Mouse (Mus musculus) liver, adult 2 months (tissue): ENCODE data around the gene Arr3. TPM values are rescaled to one million over a fixed set of nuclear protein-coding genes. Genes with fewer than 3 reads are reported as not detected.
A peak's percentile ranks its signal among the peaks of the same experiment; 100 is the strongest.

ENCODE experiments used
- DNase-seq: peaks from one replicate; pipeline ENCODE4 v3.0.0-alpha.2; 2011; ENCODE audit warnings: low read depth, low spot score; ENCODE audit errors: extremely low read depth
- H3K27ac ChIP-seq: fragments of 200-500 bp; replicated peaks from 2 replicates; pipeline ENCODE4 v1.5.1; 2012; ENCODE audit warnings: low read depth, mild to moderate bottlenecking, control low read depth, inconsistent platforms, low read length; ENCODE audit not compliant: insufficient read depth
- H3K27me3 ChIP-seq: fragments of 200-500 bp; 2 replicates; pipeline ENCODE4 v1.6.1; 2012; ENCODE audit warnings: mild to moderate bottlenecking, moderate library complexity, low read length, inconsistent platforms; ENCODE audit not compliant: control insufficient read depth, insufficient read depth
- H3K36me3 ChIP-seq: fragments of 200-500 bp; 2 replicates; pipeline ENCODE4 v1.6.1; 2012; ENCODE audit warnings: low read length, inconsistent platforms; ENCODE audit not compliant: control insufficient read depth, insufficient read depth
- H3K4me1 ChIP-seq: fragments of 200-500 bp; 2 replicates; pipeline ENCODE4 v1.6.1; 2011; ENCODE audit warnings: low read length; ENCODE audit not compliant: control insufficient read depth, insufficient read depth
- H3K4me3 ChIP-seq: fragments of 200-500 bp; 2 replicates; pipeline ENCODE4 v1.5.1; 2011; ENCODE audit warnings: low read depth, mild to moderate bottlenecking, control low read depth, low read length, moderate library complexity; ENCODE audit not compliant: insufficient read depth
- H3K79me2 ChIP-seq: fragments of 200-500 bp; 2 replicates; pipeline ENCODE4 v1.6.1; 2012; ENCODE audit warnings: inconsistent platforms, mild to moderate bottlenecking, low read length, moderate library complexity; ENCODE audit not compliant: control insufficient read depth, insufficient read depth
- H3K9ac ChIP-seq: fragments of 200-500 bp; 2 replicates; pipeline ENCODE4 v1.6.1; 2012; ENCODE audit warnings: low read depth, mild to moderate bottlenecking, control low read depth, inconsistent platforms, low read length
- CTCF ChIP-seq: fragments of 200-500 bp; IDR thresholded peaks from 2 replicates; pipeline ENCODE4 v1.5.1; 2011; ENCODE audit warnings: low read depth, low read length, control low read depth
- POLR2A ChIP-seq: fragments of 200-500 bp; IDR thresholded peaks from 2 replicates; pipeline ENCODE4 v1.6.1; 2011; ENCODE audit warnings: low read length, control low read depth; ENCODE audit not compliant: insufficient read depth; ENCODE audit errors: extremely low read depth
- WGBS: fragments of 180-500 bp; shearing (Covaris S2); methylation state at CpG from one replicate; pipeline ENCODE4 v1.1.7; 2018; 5-methylcytosine and 5-hydroxymethylcytosine counted together
- polyA plus RNA-seq: library from polyadenylated mRNA; depleted of rRNA; stranded (reverse); fragments of >200 nt; gene quantifications from 2 replicates; pipeline ENCODE4 v1.2.3, GENCODE M21; 2012; rRNA removed
- total RNA-seq: library from RNA; depleted of rRNA; stranded (reverse); fragments of >200 nt; gene quantifications from 2 replicates; pipeline ENCODE4 v1.2.3, GENCODE M21; 2014; rRNA removed

Gene Arr3
- total and polyA plus RNA-seq, 2 experiments, result not detected

DNA sequence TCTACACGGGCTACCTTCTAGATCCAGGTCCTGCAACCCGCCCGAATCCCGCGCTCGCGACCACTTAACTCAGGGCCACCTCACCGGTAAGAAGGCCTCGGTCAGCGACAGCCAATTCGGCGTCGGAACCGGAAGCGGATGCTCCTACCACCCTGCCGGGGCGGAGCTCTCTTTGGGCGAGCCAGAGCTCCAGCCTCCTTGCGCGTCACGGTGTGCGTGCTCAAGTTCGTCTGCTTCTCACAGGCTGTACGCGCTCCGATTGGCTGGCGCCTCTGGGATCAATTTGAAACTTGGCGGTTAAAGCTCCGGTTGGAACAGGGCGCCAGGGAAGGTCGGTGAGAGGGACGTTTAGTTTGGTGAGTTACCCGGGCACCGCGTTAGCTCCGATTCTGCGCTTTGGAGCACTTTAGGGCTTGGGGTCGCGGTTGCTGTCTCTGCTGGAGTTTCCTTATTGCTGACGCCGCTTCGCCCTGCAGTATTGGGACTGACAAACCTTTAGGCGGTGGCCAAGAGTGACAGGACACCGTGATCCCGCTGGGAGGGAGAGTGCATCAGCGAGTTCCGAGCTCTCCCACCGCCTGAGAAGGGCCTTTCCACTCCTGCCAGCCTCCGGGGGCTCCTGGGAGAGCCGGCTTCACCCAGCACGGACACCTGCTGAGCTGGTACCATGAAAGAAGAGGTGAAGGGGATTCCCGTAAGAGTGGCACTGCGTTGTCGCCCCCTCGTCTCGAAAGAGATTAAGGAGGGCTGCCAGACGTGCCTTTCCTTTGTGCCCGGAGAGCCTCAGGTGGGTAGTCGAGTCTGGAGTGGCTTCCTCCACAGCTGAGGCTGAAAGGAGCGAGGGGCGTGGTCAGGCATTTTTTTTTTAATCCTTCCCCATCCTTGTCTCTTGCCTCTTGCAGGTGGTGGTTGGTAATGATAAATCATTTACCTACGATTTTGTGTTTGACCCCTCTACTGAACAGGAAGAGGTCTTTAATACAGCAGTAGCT is 20.8 kb downstream of the Arr3 start, which contains the start of gene Pdzd11:
Gene Pdzd11, minus strand, starts transcription at position 767 of the 992 bp plus-strand sequence.
- DNase-seq, result peak; percentile 89
- H3K4me1 ChIP-seq, result peaks cover 2% of the 10 kb centered on the region; the same call in 1 of the 2 replicates
- TF ChIP-seq POLR2A (0 out of 2 replicates have a peak, but pooled peaks have one; percentile 31), CTCF (no peak)
- no peaks in the 10 kb centered on the region for H3K27me3 ChIP-seq
- no peaks in the 10 kb centered on the region for H3K79me2 ChIP-seq
- peaks cover 5% of the 10 kb centered on the region; the same call in 1 of the 2 replicates for H3K36me3 ChIP-seq
- peak within 1 kb of the TSS; percentile 78 for H3K9ac ChIP-seq
- H3K4me3 ChIP-seq, result peak within 1 kb of the TSS; percentile 71
- H3K27ac ChIP-seq, result peak within 1 kb of the TSS; percentile 68
- WGBS, result 2% methylated on average over 59 of the region's 62 CpGs

DNA sequence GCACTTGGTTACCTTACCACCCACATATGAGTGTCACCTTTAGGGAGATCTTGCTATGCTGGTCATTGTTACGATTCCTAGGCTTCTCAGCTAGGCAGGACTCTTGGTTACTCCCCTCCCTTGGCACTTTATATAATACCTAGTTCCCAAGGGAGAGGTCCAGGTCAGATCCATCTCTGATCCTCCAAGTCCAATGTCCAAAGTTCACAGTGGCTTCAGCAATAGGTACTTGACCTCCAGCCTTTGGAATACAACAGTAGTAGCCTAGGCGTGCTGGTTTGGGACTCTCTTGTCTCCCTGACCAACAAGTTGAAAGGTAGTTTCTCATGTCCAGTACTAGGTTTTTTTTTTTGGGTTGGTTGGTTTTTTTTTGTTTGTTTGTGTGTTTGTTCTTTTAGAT is 23.8 kb downstream of the Arr3 start:
- TF ChIP-seq CTCF (no peak), POLR2A (no peak)

DNA sequence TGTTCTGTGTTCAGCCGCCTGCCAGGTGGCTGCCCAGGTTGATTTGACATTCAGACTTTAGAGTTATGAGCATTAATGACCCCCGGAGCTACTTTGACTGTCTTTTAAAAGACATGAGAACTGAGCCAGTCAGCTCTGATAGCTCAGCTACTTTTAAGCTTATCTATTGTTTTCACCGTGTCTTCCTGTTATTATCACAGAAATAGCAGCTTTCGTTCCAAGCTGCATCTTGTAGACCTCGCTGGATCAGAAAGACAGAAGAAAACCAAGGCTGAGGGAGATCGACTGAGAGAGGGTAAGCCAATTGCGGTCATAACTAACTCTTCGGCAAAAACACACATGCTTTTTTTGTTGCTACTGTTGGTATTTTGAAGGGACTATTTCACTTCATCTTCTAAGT is 33.2 kb downstream of the Arr3 start:
- Histone ChIP-seq H3K4me1 (no peaks in the 10 kb centered on the region), H3K9ac (no peak overlapping the region), H3K79me2 (no peaks in the 10 kb centered on the region), H3K36me3 (no peaks in the 10 kb centered on the region), H3K27ac (no peak overlapping the region), H3K27me3 (no peaks in the 10 kb centered on the region), H3K4me3 (no peak overlapping the region)
- no peak for TF ChIP-seq POLR2A
- TF ChIP-seq CTCF, result no peak
- WGBS, result 73% methylated on average over 8 of the region's 8 CpGs
- no peak for DNase-seq

More for the DNA sequence above, 23.8 kb downstream of the Arr3 start:
- H3K9ac ChIP-seq, result no peak overlapping the region
- 25% methylated on average over 2 of the region's 2 CpGs for WGBS
- DNase-seq, result peak; percentile 42
- no peak overlapping the region for H3K4me3 ChIP-seq
- H3K36me3 ChIP-seq, result no peaks in the 10 kb centered on the region
- H3K4me1 ChIP-seq, result peaks cover 2% of the 10 kb centered on the region; the same call in 1 of the 2 replicates
- H3K27me3 ChIP-seq, result no peaks in the 10 kb centered on the region
- H3K79me2 ChIP-seq, result no peaks in the 10 kb centered on the region
- H3K27ac ChIP-seq, result no peak overlapping the region

DNA sequence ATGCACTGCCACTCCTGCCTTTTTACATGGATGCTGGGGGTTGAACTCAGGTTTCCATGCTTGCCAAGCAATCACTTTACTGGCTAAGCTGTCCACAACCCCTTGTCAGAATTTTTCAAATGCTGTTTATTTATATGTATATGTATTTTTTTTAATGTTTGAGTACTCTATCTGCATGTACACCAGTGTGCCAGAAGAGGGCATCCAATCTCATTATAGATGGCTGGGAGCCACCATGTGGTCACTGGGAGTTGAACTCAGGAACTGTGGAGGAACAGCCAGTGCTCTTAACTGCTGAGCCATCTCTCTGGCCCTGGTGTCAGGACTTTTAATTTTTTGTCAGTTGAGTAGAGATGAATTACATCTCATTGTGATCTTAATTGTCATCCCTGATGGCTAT is 47.6 kb downstream of the Arr3 start:
- DNase-seq, result no peak
- H3K36me3 ChIP-seq, result no peaks in the 10 kb centered on the region
- H3K4me3 ChIP-seq, result no peak overlapping the region
- no peak for TF ChIP-seq POLR2A
- no peak for TF ChIP-seq CTCF
- no peaks in the 10 kb centered on the region for H3K27me3 ChIP-seq
- no peak overlapping the region for H3K27ac ChIP-seq
- H3K9ac ChIP-seq, result no peak overlapping the region
- H3K79me2 ChIP-seq, result no peaks in the 10 kb centered on the region
- no peaks in the 10 kb centered on the region for H3K4me1 ChIP-seq

DNA sequence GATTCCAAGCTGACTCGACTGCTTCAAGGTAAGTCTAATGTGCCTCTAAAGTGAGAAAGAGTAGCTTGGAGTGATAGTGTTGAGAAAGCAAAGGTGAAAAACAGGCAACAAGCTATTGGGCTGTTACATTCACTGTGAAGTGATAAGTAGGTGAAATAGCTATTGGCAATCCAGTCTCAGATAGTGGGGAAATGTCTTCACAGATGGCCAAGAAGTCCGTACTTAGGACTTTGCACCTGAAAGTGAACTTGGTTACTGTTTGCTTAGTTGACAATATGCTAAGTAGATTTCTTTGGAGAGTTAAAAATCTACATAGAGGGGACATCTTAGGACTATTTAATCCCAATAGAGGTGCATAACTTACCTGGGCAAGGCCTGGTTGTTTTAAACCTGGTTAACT is 59.5 kb downstream of the Arr3 start:
- Histone ChIP-seq H3K36me3 (no peaks in the 10 kb centered on the region), H3K4me1 (no peaks in the 10 kb centered on the region), H3K27ac (no peak overlapping the region), H3K79me2 (no peaks in the 10 kb centered on the region), H3K4me3 (no peak overlapping the region), H3K27me3 (no peaks in the 10 kb centered on the region), H3K9ac (no peak overlapping the region)
- WGBS, result 66% methylated on average over 2 of the region's 2 CpGs
- TF ChIP-seq POLR2A, result no peak
- no peak for TF ChIP-seq CTCF
- DNase-seq, result peak; percentile 21

Other genes with a start within 250 kb of the Arr3 start
- gene Otud6a, start 176.5 kb upstream of the Arr3 start, total RNA-seq, result not detected in 2 replicates
- gene Otud6a, start 176.5 kb upstream of the Arr3 start, polyA plus RNA-seq, result not detected in 2 replicates
- 1.2 and 1.5 TPM in 2 replicates for gene Awat2, start 162.8 kb upstream of the Arr3 start, total RNA-seq
- gene Awat2, start 162.8 kb upstream of the Arr3 start, polyA plus RNA-seq, result 0.83 and 1.1 TPM in 2 replicates
- gene Igbp1, start 111.2 kb upstream of the Arr3 start, total RNA-seq, result 52.2 and 63.2 TPM in 2 replicates
- 18.5 and 20.4 TPM in 2 replicates for gene Igbp1, start 111.2 kb upstream of the Arr3 start, polyA plus RNA-seq
- gene Dgat2l6, start 80.7 kb upstream of the Arr3 start, total RNA-seq, result not detected in 2 replicates
- gene Dgat2l6, start 80.7 kb upstream of the Arr3 start, polyA plus RNA-seq, result not detected in 2 replicates
- not detected in 2 replicates for gene Awat1, start 33.2 kb upstream of the Arr3 start, total RNA-seq
- gene Awat1, start 33.2 kb upstream of the Arr3 start, polyA plus RNA-seq, result not detected in 2 replicates
- 12.2 and 15.9 TPM in 2 replicates for gene P2ry4, start 10.6 kb upstream of the Arr3 start, total RNA-seq
- gene P2ry4, start 10.6 kb upstream of the Arr3 start, polyA plus RNA-seq, result 14.7 and 20.4 TPM in 2 replicates
- gene Kif4, start 20.2 kb downstream of the Arr3 start, total RNA-seq, result 0.37 and 0.54 TPM in 2 replicates
- 0.02 TPM in 2 replicates for gene Kif4, start 20.2 kb downstream of the Arr3 start, polyA plus RNA-seq
- 18.3 and 20.0 TPM in 2 replicates for gene Pdzd11, start 21.1 kb downstream of the Arr3 start, total RNA-seq
- gene Pdzd11, start 21.1 kb downstream of the Arr3 start, polyA plus RNA-seq, result 10.2 and 13.3 TPM in 2 replicates
- not detected in 2 replicates for gene Gdpd2, start 124.4 kb downstream of the Arr3 start, total RNA-seq
- gene Gdpd2, start 124.4 kb downstream of the Arr3 start, polyA plus RNA-seq, result not detected in 2 replicates
- gene Dlg3, start 162.2 kb downstream of the Arr3 start, total RNA-seq, result 15.0 and 18.7 TPM in 2 replicates
- 5.0 and 6.2 TPM in 2 replicates for gene Dlg3, start 162.2 kb downstream of the Arr3 start, polyA plus RNA-seq